Mouse (Mus musculus) embryonic fibroblast, embryonic 13.5 days (primary cell): ENCODE data around the gene Smarcb1. TPM values are rescaled to one million over a fixed set of nuclear protein-coding genes. Genes with fewer than 3 reads are reported as not detected.
A peak's percentile ranks its signal among the peaks of the same experiment; 100 is the strongest.

Experiments
- H3K27ac ChIP-seq: 2 replicates; pipeline ENCODE4 v1.5.1; 2012; ENCODE audit warnings: low read length, control low read depth, inconsistent platforms; ENCODE audit not compliant: insufficient read depth
- H3K4me1 ChIP-seq: 2 replicates; pipeline ENCODE4 v1.6.1; 2011; ENCODE audit warnings: low read length; ENCODE audit not compliant: control insufficient read depth, insufficient read depth
- H3K4me3 ChIP-seq: 2 replicates; pipeline ENCODE4 v1.5.1; 2011; ENCODE audit warnings: mild to moderate bottlenecking, control low read depth, low read length; ENCODE audit not compliant: insufficient read depth
- CTCF ChIP-seq: IDR thresholded peaks from 2 replicates; pipeline ENCODE4 v1.5.1; 2011; ENCODE audit warnings: mild to moderate bottlenecking, control low read depth, low read length, moderate library complexity, borderline replicate concordance; ENCODE audit not compliant: insufficient read depth
- POLR2A ChIP-seq: IDR thresholded peaks from 2 replicates; pipeline ENCODE4 v1.6.1; 2011; ENCODE audit warnings: low read depth, mild to moderate bottlenecking, control low read depth, low read length, moderate library complexity
- polyA plus RNA-seq: library from polyadenylated mRNA; stranded (reverse); fragments of >200 nt; gene quantifications from 2 replicates; pipeline ENCODE4 v1.2.4, GENCODE M21; 2011; ENCODE audit warnings: low read depth; ENCODE audit not compliant: missing spikeins, insufficient read length

Smarcb1 gene
- polyA plus RNA-seq, 1 experiment = 77.9 TPM

DNA sequence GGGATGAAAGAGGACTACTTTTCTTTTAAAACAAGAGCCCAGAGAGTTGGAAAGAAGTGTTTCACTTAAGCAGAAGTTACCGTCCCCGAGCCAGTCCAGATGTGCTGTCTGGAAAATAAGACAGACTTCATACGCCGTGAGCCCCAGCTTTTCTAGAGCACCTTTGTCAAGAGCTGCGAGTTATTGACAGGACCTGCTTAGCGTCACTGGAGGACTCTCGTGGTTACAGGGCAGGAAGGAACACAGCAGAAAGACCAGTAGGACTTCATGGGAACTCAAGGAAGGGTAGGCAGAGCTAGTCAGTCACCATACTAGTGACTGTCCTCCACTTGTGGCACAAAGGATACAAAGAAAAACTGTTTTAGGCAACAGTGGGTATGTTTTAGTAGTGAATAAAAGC lies 5.9 kb downstream of the Smarcb1 start:
- H3K4me3 ChIP-seq = no peak overlapping the region
- H3K27ac ChIP-seq = no peak overlapping the region
- TF ChIP-seq CTCF = no peak
- TF ChIP-seq POLR2A = no peak
- H3K4me1 ChIP-seq = peaks cover 8% of the 10 kb centered on the region

DNA sequence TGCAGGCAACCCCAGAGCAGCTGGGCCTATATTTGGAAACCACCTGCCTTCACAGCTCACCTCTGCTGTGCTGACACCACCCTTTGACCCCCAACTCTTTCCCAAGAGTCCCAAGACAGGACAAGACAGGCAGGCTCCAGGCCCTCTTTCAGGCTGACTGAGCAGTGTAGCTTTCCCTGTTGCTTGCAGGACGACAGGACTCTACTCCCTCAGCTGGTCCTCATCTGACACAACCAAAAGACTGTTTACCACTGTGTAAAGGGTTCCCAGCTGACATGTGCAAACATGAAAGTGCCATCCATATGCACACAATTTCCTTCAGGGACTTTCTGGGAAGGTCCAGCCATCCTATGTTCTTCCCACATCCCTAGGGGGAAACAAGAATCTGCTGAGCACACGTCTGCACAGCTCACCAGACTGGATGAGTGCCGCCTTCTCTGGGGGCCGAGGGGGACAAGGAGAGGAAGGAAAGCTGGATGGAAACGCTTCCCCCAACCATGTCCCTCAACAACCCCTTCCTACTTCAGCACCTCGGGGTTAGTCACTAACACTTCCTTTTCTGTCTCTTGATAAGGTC lies 8.3 kb downstream of the Smarcb1 start:
- Histone ChIP-seq H3K4me3 (no peak overlapping the region), H3K4me1 (peaks cover 4% of the 10 kb centered on the region; the same call in 1 of the 2 replicates), H3K27ac (no peak overlapping the region)
- TF ChIP-seq POLR2A (no peak), CTCF (no peak)

DNA sequence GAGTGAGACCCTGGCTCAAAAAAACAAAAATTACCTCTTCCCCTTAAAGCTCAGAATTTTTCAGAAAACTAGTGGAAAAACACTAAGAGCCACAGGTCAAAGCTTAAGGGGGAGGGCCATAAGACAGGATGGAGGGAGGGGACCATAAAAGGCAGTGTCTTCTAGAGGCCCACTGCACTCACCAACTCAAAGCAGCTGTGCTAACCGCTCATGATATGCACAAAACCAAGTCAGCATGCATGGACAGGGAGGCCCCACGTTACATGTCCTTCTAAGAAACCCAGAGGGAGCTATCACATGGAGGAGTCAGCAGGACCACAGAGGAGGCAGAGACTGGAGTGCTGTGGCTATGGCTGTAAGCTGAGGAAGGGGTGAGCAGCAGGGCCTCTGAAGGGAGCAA lies 10.7 kb downstream of the Smarcb1 start:
- Histone ChIP-seq H3K4me1 (no peaks in the 10 kb centered on the region; the same call in 1 of the 2 replicates), H3K4me3 (no peak overlapping the region), H3K27ac (no peak overlapping the region)
- no peak for TF ChIP-seq POLR2A
- no peak for TF ChIP-seq CTCF

DNA sequence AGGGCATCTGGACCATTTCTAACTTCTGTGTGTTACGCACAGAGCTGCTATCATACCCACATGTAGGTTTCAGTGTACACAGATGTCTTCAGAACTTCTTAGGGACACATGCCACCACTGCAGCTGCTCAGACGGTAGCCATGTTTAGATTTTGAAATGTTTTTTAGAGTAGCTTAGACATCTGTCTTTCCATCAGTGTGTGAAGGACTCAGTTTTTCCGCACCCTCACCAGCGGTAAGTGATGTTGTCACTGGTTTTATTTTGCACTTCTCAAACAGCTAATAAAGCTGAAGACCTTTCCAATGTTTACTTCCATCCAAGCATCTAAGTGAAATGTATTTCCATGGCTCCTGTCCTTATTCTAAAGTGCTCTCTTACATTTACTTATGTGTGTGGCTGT lies 14.5 kb downstream of the Smarcb1 start:
- TF ChIP-seq CTCF (no peak), POLR2A (no peak)
- no peak overlapping the region for H3K27ac ChIP-seq
- H3K4me3 ChIP-seq = no peak overlapping the region
- H3K4me1 ChIP-seq = no peaks in the 10 kb centered on the region

DNA sequence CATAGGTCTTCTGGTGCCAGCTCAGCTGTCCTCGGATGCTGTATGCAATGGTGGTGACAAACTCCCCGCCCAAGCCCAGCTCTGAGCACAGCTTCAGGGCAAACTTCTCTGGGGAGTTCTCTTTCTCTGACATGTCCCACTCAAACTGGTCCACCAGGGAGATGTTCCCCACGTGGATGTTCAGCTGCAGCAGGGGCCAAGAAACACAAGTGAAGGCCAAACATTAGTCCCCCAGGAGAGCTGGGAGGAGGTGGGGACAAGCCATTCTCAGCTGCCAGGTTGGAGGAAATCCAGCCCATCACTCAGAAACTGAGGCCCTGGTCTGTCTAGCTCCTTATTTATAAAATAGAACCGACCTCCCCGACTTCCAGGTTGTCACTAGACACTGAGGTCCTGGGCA lies 17.0 kb downstream of the Smarcb1 start:
- TF ChIP-seq POLR2A = no peak
- Histone ChIP-seq H3K27ac (no peak overlapping the region), H3K4me3 (no peak overlapping the region), H3K4me1 (peaks cover 2% of the 10 kb centered on the region)

DNA sequence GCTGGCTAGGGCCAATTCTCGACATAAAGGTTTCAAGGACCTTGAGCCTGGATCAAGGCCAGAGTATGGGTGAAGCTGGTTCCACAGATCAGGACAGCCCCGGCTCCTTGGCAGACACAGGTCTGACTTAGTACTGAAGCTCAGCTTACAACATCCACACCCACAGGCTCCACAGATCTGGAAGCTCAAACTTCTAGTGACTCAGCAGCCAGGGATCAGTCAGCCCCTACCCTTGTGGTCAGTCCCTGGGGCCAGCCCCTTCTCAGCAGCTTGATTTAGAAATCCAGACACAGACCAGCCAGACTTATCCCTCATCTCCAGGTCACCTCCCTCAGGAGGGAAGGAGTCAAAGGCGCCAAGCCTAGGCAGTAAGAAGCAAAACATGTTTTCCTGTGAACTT lies 22.6 kb downstream of the Smarcb1 start:
- peak overlapping the region; percentile 88 for H3K27ac ChIP-seq
- H3K4me3 ChIP-seq = no peak overlapping the region
- peaks cover 11% of the 10 kb centered on the region for H3K4me1 ChIP-seq
- TF ChIP-seq POLR2A = no peak
- no peak for TF ChIP-seq CTCF

DNA sequence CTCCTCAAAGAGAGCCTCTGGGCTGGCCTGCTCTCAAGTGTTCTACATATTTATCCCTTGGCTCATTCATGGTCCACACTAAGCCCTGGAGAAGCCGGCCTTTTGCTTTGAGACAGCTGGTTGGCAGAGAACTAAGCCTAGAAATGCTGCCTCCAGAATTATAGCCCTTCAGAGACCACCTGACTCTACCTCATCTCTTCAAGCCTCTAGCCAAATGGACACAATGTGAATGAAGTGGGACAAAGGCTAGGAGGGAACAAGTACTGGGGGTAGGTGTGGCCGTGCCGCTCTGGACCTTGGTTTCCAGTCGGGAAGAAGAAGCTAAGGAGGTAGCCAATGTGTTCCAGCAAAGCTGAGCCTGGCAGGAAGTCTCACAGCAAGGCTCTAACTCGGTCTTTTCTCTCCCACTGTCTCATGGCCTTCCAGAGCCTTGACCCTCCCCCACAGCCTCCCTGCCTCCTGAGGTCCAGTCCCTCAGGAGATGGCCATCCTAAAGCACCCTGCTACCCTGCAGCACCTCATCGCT lies 23.3 kb downstream of the Smarcb1 start:
- peak overlapping the region; percentile 88 for H3K27ac ChIP-seq
- no peak overlapping the region for H3K4me3 ChIP-seq
- TF ChIP-seq CTCF (no peak), POLR2A (no peak)
- H3K4me1 ChIP-seq = peaks cover 11% of the 10 kb centered on the region

DNA sequence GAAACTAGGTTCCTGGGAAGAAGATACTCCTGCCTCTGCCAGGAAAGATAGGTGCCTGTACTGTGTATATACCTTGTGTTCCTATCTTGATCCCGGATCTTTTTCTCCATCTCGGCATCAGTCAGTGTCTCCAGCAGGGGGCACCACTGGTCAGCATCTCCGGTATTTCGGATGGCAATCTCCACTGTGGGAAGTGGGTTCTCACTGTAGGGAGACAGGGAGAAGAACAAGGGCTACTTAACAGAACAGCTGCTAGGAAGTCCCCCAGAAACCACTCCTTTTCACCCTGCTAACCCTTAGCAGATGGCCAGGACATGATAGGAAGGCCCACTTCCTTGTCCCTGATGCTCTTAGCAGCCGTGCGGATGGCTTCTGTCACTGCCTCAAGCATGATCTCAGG lies 24.0 kb downstream of the Smarcb1 start:
- no peak overlapping the region for H3K4me3 ChIP-seq
- H3K27ac ChIP-seq = no peak overlapping the region; the same call in 1 of the 2 replicates
- peaks cover 11% of the 10 kb centered on the region for H3K4me1 ChIP-seq
- TF ChIP-seq POLR2A = no peak
- TF ChIP-seq CTCF = peak; percentile 64; the same call in 1 of the 2 replicates

DNA sequence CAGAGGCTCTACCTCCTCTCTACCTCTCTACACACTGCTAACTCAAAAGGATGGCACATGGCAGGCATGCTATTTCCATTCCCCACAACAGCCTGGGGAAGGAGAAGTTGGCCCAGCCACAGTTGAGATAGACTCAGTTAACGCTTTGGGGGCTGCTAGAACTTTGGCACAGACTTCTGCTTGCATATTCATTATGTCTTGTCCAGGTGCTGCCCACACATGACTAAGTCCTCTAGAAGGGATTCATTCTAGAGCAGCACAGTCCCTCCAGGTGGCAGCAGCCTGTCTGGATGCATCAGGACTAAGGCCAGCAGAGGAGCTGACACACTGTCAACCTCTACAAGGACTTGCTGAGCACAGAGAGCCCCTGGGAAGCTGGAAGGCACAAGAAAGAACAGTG lies 25.2 kb downstream of the Smarcb1 start:
- Histone ChIP-seq H3K4me1 (peaks cover 11% of the 10 kb centered on the region), H3K27ac (no peak overlapping the region), H3K4me3 (no peak overlapping the region)
- no peak for TF ChIP-seq CTCF
- TF ChIP-seq POLR2A = no peak

DNA sequence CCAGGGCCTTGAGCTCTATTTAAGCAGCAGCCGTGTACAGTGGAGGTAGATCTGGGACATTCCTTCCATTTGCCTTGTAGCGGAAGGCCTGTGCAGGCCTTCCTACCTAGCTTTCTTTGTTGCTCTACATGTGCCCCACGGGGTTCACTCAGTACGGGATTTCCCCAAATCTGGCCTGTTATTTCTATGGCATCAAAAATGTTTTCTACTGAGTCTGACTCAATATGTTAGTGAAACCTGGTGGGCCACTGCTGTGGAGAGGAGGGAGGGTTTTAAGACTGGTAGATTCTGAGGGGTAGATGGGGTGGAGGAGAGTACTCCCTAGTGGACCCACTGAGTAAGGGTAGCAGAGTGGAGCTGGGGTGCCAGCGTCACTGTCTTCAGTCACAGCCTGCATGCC lies 25.7 kb downstream of the Smarcb1 start:
- no peak overlapping the region for H3K27ac ChIP-seq
- H3K4me1 ChIP-seq = peaks cover 11% of the 10 kb centered on the region
- TF ChIP-seq POLR2A = no peak
- TF ChIP-seq CTCF = no peak
- no peak overlapping the region for H3K4me3 ChIP-seq
